Mouse (Mus musculus): ENCODE data around the gene Peak1.

DNA sequence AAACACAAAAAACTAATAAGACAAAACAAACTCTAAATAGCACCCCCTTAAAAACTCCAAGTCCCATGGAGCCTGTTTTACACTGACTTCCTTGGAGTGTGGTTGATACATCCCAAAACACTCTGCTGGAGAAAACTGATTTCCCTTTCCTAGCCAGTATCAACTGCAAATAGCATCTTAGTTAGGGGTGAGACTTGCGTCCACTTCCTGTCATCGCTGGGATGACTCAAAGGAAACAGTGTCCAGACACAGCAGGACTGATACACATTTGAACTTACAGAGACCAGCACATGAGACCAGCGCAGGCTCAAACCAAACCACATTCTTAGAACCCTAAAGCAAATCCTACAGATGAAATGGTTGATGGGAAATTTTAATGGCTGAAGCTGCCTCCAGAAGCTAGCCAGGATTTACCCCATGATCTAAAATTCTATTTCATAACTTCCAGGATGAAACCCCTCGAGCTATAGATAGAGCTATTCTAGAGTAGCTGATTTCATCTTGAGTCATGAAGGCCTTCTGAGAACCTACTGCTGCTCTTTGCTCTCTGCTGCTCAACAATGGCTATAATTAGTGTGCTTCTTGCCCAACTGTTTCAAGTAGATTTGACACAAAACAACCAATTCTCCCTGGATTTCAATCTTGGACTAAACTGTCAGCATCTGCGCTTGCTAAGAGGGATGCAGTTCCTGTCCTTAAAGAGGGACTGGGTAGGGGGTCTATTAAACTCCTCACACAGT lies 152.2 kb downstream of the Peak1 start:
- TF ChIP-seq CTCF (IDR thresholded peaks at IDR 0.05; ENCODE audit: borderline replicate concordance, insufficient read depth, low read length), result no peak
- TF ChIP-seq POLR2A (IDR thresholded peaks at IDR 0.05; ENCODE audit: low read depth, low read length), result no peak

Measured in embryonic fibroblast, embryonic 13.5 days (primary cell).